Mouse (Mus musculus): ENCODE measurements around the gene Igbp1.

Gene Igbp1

GRCm38 (mm10) chrX:100494068-100494978 lies at the start of gene Igbp1:
TSS of gene Igbp1 (plus strand) at chrX:100494291.
- peak; percentile 77 for DNase-seq

GRCm38 (mm10) chrX:100468047-100468446 lies 26.0 kb upstream of the Igbp1 start:
- no peak for DNase-seq

GRCm38 (mm10) chrX:100470126-100470525 lies 24.0 kb upstream of the Igbp1 start:
- no peak for DNase-seq

- DNase-seq: no peak
Measured at GRCm38 (mm10) chrX:100471491-100471890, 22.6 kb upstream of the Igbp1 start.

- DNase-seq: no peak
Measured at GRCm38 (mm10) chrX:100475569-100476223, 18.4 kb upstream of the Igbp1 start.

- DNase-seq: peak; percentile 51
Measured at GRCm38 (mm10) chrX:100480317-100480716, 13.8 kb upstream of the Igbp1 start.

GRCm38 (mm10) chrX:100493500-100494067 lies 507 bp upstream of the Igbp1 start:
- no peak for DNase-seq

- no peak for DNase-seq
Measured at GRCm38 (mm10) chrX:100504175-100504851, 10.2 kb downstream of the Igbp1 start.

- DNase-seq: no peak
Measured at GRCm38 (mm10) chrX:100508164-100508563, 14.1 kb downstream of the Igbp1 start.

- no peak for DNase-seq
Measured at GRCm38 (mm10) chrX:100509921-100510320, 15.8 kb downstream of the Igbp1 start.

- DNase-seq: no peak
Measured at GRCm38 (mm10) chrX:100516683-100517082, 22.6 kb downstream of the Igbp1 start.

GRCm38 (mm10) chrX:100517626-100518025 lies 23.5 kb downstream of the Igbp1 start:
- DNase-seq: no peak

GRCm38 (mm10) chrX:100518532-100518931 lies 24.4 kb downstream of the Igbp1 start:
- DNase-seq: no peak

- DNase-seq: no peak
Measured at GRCm38 (mm10) chrX:100524471-100524870, 30.4 kb downstream of the Igbp1 start, which contains the start of gene Dgat2l6. TSS of gene Dgat2l6 (plus strand) at chrX:100524838.

- DNase-seq: no peak
Measured at GRCm38 (mm10) chrX:100556026-100556425, 61.9 kb downstream of the Igbp1 start.

- no peak for DNase-seq
Measured at GRCm38 (mm10) chrX:100565696-100566095, 71.6 kb downstream of the Igbp1 start.

All from cerebellum, adult 9-10 months (tissue).